Mouse (Mus musculus) brain, embryonic 14.5 days (tissue): ENCODE data around the gene Wdr25. TPM values are rescaled to one million over a fixed set of nuclear protein-coding genes. Genes with fewer than 3 reads are reported as not detected.
A peak's percentile ranks its signal among the peaks of the same experiment; 100 is the strongest.

Experiments used
- DNase-seq: peaks from one replicate; pipeline ENCODE4 v3.0.0-alpha.2; 2011; ENCODE audit warnings: low read depth
- CTCF ChIP-seq: fragments of 200-500 bp; IDR thresholded peaks from 2 replicates; pipeline ENCODE4 v1.5.1; 2012; ENCODE audit warnings: inconsistent platforms, mild to moderate bottlenecking, moderate library complexity, borderline replicate concordance; ENCODE audit not compliant: insufficient read depth, insufficient read length; ENCODE audit errors: extremely low read depth
- POLR2A ChIP-seq: fragments of 200-500 bp; IDR thresholded peaks from 2 replicates; pipeline ENCODE4 v1.6.1; 2012; ENCODE audit warnings: mild to moderate bottlenecking, inconsistent platforms, borderline replicate concordance; ENCODE audit not compliant: poor library complexity, insufficient read depth, insufficient read length, severe bottlenecking; ENCODE audit errors: extremely low read depth
- polyA plus RNA-seq: library from polyadenylated mRNA; depleted of rRNA; stranded (reverse); fragments of >200 nt; gene quantifications from 2 replicates; pipeline ENCODE4 v1.2.3, GENCODE M21; 2012

Gene Wdr25
- polyA plus RNA-seq, 1 experiment, result 11.0 TPM

- TF ChIP-seq CTCF (no peak), POLR2A (no peak)
- no peak for DNase-seq
These were observed 7.9 kb downstream of the Wdr25 start for GRCm38 (mm10) chr12:108901346-108901745.

GRCm38 (mm10) chr12:108902940-108903339, 9.5 kb downstream of the Wdr25 start:
- TF ChIP-seq POLR2A, result no peak
- TF ChIP-seq CTCF, result peak; percentile 92
- DNase-seq, result peak; percentile 73

DNA sequence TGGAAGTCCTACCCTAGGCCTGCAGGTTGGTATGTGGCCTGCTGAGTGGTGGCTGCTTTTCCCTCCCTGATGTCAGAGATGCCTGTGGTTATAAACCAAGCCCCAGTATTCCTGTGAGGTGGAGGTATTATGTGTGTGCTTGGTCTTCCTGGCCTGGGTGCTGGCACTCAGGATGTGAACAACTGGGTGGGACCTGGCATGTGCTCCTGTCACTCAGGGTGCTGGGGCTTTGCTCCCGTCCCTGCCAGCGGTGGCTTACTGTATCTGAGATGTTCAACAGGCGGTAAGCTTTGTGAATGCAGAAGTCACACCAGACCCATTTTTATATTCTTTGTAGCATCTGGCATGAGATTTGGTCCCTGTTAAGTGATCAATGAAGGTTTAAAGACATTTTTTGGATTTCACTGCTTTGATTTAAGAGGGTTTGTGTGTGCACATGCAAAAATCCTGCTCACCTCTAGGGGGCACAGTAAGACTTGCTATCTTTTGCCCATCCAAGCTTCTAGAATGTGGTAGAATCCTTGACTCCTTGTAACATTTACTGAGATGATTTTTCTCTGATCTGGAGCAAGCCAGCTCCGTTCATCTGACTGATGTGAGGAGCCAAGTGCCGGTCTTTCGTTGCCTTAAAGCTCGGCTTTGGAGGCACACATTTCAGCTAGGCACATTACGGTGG, 10.3 kb downstream of the Wdr25 start:
- DNase-seq, result peak; percentile 94
- TF ChIP-seq POLR2A (no peak), CTCF (peak; percentile 70)

DNA sequence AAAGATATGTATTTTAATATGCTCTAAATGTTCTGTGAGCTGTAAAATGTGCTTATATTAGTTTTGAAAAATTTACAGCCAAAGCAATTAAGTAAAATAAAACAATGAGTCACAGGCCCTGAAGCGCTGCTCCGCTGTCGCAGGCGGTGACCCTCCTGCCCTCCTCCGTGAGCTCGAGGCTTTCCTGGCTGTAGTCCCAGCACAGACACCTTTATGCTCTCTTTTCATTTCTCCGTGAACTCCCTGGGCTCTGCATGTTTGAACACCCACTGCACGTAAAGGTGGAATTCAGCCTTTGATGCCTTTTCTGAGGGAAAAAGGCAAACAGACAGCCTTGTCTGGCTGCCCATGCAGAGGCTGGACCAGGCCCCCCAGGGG, 10.8 kb downstream of the Wdr25 start:
- no peak for DNase-seq
- no peak for TF ChIP-seq POLR2A

DNA sequence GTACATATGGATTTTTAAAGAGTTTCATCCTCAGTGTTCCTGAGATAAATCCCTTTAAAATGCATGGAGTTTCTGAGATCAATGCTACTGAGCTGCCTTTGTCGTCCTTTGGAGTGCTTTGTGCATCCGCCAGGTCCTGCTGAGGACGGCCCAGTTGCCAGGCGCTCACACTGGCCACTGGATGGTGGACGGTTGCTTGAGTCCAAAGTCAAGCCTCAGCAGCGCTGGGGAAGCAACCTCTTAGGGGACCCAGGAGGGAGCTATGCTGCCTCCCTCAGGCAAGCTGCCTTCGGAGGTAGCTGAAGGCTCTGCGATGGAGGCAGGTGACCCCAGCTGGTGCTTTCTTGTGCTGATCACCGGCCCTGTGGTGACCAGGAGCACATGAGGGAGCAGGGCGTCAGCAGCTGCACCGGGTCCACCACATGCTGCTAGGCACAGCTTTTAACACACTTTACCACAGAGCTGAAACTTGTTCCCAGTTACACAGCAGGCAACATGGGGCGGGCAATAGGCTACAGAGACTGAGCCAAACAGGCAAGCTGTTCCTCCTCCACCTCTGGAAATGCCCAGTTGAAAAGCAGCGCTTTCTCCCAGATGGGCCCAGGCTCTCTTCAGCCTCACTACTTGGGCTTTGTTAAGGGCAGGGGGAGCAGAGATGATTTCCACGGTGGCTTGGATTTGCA, 12.3 kb downstream of the Wdr25 start:
- no peak for TF ChIP-seq POLR2A
- no peak for TF ChIP-seq CTCF
- peak; percentile 65 for DNase-seq

- no peak for TF ChIP-seq CTCF
- TF ChIP-seq POLR2A, result no peak
- DNase-seq, result peak; percentile 82
These were observed 13.0 kb downstream of the Wdr25 start for GRCm38 (mm10) chr12:108906398-108906797.

DNA sequence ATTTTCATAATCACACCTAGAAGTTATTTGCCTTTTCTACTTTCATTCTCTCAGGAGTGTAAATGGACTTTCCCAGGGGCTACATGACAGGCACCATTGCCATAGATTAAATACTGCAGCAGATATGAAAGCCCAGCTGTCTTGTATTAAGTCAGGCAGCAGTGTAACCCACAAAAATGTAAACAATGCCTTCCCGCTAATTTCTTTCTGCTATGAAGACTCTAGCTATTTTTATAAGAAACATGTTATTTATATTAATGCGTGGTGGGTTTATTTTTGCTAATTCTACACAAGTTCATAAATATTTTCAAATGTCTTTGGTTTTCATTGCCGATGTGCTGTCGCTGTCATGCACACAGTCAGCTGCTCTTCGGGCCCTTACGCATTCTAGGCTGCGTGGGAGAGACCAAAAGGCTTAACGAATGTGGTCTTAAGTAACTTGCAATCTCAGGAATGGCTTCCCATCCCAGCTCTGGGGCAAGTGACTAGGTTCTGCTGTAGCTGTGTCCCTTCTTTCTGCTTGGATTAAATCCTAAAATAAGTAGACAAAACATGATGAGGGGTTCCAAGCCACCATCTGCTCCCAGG, 16.5 kb downstream of the Wdr25 start:
- DNase-seq, result no peak
- TF ChIP-seq CTCF, result no peak
- no peak for TF ChIP-seq POLR2A

DNA sequence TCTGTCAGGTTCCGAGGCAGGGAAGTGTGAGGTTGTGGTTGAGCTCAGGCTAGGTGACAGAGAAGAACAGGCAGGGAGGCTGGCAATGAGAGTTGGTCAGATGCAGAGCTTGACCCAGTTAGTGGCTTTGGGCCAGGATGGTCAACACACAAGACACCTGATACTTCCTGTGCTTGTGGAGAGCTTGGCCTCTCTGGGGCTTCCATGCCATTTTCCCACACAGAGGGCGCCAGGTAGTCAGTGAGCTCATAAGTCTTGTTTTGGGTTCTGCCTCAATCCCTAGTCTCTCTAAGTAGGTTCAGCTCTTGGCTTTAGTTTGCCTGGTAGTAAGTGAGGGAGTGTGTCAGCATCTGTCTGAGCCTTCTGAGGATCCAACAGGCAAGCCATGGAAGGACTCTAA, 19.0 kb downstream of the Wdr25 start:
- DNase-seq, result no peak

GRCm38 (mm10) chr12:108914198-108914597, 20.8 kb downstream of the Wdr25 start:
- TF ChIP-seq CTCF (no peak), POLR2A (no peak)
- DNase-seq, result no peak

More for the DNA sequence above, 19.0 kb downstream of the Wdr25 start:
- TF ChIP-seq CTCF (no peak), POLR2A (no peak)

GRCm38 (mm10) chr12:108914709-108915340, 21.4 kb downstream of the Wdr25 start:
- DNase-seq, result no peak

DNA sequence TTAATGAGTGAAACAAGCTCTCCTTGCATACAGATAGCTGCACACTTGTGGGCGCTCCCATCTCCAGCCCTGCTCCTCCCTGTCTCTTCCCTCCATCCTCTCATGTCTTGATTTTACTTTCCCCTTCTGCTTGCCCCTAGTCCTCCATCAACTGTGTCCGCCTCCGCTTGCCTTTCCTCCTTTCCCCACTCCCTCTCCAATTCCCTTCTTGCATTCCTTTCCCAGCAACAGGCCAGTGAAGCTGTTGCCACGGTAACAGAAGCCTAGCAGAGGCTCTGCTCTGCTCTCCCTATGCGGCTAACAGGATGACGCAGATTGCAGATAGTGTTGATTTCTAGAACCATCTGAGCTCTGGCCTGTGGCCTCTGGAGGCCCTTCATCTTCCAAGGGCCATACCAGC, 22.5 kb downstream of the Wdr25 start:
- no peak for TF ChIP-seq CTCF
- TF ChIP-seq POLR2A, result no peak
- peak; percentile 92 for DNase-seq

More at GRCm38 (mm10) chr12:108914709-108915340, 21.4 kb downstream of the Wdr25 start:
- TF ChIP-seq POLR2A (no peak), CTCF (no peak)

DNA sequence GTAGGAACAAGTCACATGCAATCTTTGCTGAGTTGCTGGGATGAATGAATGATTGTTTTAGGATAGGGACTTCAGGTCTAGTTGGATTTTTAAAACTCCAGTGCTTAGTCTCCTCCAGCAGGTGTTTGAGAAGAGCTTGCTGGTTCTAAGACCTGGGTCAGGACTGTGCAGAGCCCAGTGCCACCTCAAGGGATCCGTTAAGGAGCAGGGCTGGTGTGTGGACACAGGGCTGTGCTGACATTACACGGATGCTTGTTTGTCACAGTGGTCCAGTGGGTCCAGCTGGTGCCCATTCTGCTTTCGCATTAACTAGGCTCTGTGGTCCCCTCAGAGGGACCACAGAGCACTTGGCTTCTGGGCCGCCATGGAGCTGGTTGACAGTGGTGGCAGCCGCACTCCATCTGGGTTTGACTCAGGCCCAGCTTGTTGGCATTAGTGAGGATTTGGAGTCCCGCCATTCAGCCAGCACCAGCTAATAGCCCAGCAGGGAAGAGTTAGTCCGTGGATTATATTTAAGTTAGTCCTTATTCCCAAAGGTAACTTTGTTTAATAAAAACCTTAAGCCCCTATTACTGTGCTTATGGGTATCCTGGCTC, 23.1 kb downstream of the Wdr25 start:
- peak; percentile 83 for DNase-seq

GRCm38 (mm10) chr12:108917509-108917908, 24.1 kb downstream of the Wdr25 start:
- DNase-seq, result peak; percentile 58
- TF ChIP-seq POLR2A, result no peak
- TF ChIP-seq CTCF, result no peak

More for the DNA sequence above, 23.1 kb downstream of the Wdr25 start:
- TF ChIP-seq CTCF (no peak), POLR2A (no peak)
